Mouse (Mus musculus) bone marrow macrophage, adult 2 months (primary cell): ENCODE measurements at regions not wholly inside any gene's neighbourhood (a gene's known extent, or its start where the extent isn't known, plus 50 kb on each side); places are given as distances from the start of the nearest gene placed in this dataset.

Experiments
- CTCF ChIP-seq: IDR thresholded peaks from 2 replicates; pipeline ENCODE4 v1.5.1; 2012; ENCODE audit warnings: low read depth, mild to moderate bottlenecking, low read length, moderate library complexity
- POLR2A ChIP-seq: IDR thresholded peaks from 2 replicates; pipeline ENCODE4 v1.6.1; 2012; ENCODE audit warnings: mild to moderate bottlenecking, low read depth, low read length, borderline replicate concordance

DNA sequence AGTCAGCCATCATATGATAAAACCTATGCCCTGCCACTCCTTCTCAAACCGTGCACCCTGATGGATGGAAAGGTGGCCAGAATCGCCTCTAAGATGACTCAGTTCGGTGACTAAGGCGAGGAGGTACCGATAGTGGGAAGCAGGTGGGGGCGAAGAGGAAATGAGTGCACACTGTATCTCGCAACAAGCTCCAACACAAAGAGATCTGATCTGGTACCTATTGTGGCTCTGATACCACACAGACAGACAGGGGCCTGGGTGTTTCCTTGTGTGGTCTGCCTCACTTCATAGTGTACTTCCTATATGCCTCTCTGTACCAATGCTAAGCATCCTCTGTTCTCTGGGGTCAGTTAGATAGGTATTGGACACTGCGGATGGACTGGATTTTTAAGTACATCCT lies 178.0 kb upstream of the Lpp start:
- TF ChIP-seq CTCF (no peak), POLR2A (no peak)
